Mouse (Mus musculus): ENCODE results near the gene Nckipsd.

DNA sequence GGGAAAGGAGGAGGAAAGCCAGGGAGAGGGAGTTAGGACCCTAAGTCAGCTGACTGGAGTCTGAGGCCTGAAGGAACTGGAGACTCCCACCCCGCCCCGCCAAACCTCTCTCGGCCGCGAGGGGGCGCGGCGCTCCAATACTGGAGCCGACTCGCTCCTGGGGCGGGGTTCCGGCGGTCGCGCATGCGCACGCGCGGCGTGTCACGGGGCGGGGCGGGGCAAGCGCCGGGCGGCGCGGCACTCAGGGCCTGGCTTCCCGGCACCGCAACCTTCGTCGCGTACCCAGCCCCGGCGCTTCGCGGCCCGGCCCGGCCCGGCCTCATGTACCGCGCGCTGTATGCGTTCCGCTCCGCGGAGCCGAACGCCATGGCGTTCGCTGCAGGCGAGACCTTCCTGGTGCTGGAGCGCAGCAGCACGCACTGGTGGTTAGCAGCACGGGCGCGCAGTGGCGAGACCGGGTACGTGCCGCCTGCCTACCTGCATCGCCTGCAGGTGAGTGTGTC, at the start of gene Nckipsd:
- no peak for TF ChIP-seq EP300 (IDR thresholded peaks at IDR 0.05; ENCODE audit: low read depth)
- peak; percentile 89 for TF ChIP-seq CTCF (IDR thresholded peaks at IDR 0.05; ENCODE audit: low read depth)
